Mouse (Mus musculus): ENCODE results near the gene Gm12569.
A peak's percentile ranks its signal among the peaks of the same experiment; 100 is the strongest.

Gm12569 gene

GRCm38 (mm10) chr11:51220308-51220707 lies at the start of gene Gm12569:
Gm12569 (plus strand) TSS chr11:51220473.
- DNase-seq (ENCODE audit: low read depth, low spot score) = no peak

GRCm38 (mm10) chr11:51202726-51203125 lies 17.5 kb upstream of the Gm12569 start:
- DNase-seq (ENCODE audit: low read depth, low spot score) = no peak

DNA sequence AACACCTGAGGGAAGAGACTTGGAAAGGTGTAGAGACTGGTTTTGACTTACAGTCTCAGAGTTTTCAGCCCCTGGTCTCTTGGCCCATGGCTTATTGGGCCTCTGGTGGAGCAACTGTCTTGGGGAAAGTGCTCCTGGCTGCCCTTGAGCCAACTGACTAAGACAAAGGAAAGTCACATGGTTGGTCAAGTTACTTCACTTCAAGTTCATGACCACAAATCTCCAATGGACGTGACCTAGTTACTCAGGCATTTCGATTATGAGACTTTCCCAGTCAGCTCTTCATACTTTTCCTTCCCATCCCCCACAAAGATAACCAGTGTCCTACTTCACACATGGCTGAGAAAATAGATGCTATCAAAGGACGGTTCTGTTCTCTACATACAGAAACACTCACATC lies 12.5 kb upstream of the Gm12569 start:
- no peak for DNase-seq (ENCODE audit: low read depth, low spot score)

DNA sequence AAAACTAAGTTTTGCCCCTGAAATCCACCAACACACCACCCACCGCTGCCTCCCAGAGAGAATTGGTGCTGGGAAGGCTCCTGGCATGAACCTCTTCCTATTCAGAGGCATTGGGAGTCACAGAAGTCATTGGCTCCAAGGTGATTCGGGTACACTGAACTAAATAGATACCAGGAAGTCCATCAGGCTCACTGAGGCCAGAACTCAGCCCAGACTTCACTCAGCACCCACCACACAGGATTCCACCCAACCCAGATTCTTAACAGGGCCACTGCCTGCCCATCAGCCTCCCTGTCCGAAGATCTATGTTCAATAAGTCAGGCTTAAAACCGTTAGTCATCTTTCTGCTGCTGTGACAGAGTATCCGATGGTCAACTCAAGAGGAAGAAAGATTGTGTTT lies 8.8 kb upstream of the Gm12569 start:
- DNase-seq (ENCODE audit: low read depth, low spot score) = no peak

GRCm38 (mm10) chr11:51214021-51214420 lies 6.3 kb upstream of the Gm12569 start:
- DNase-seq (ENCODE audit: low read depth, low spot score) = no peak

DNA sequence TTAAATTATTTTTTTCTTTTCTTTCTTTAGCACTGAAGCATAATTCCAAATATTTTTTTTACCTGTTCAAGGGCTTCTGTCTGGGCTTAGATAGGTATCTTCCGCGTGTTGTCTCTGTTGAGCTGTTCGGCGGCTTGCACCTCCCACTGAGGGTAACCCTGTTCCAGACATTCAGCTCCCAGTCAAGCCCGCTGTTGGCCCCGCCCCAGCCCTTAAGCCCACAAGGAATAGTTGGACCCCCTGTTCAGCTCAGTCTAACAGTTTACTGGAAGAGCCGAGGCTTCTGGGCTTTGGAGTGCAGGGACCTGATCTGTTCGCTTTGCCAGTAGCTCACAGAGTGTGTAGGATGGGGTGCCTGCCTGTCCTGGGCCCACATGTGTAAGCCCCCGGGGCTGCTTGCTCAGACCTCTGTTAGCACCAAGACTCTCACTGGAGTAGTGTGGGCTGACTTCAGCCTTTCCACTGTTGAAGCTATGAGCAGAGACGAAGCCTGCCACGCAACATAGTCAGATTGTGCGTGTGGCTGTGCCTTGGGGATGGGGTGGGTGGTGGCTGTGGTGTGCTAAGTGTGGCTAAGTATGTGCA lies 785 bp upstream of the Gm12569 start:
- no peak for DNase-seq (ENCODE audit: low read depth, low spot score)

DNA sequence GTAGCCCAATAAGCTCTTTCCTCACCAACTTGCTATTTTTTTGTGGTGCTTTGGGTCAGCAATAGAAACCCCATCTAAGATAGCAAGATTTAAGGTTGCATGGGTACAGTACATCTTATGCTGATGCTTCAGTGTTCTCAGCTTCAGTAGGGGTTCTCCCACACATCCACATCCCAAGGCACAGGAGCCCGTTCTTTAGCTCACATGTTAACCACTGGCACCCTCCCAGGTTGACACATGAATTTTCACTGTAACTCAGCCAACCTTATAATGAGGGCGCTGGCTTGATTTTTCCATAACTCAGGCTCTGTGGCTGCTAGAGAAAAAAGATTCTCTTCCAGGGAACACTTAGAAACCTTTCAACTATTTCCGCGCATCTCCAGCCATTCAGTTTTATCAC lies 6.8 kb downstream of the Gm12569 start:
- DNase-seq (ENCODE audit: low read depth, low spot score) = peak; percentile 71

- no peak for DNase-seq (ENCODE audit: low read depth, low spot score)
Measured at GRCm38 (mm10) chr11:51234626-51235025, 14.4 kb downstream of the Gm12569 start.

DNA sequence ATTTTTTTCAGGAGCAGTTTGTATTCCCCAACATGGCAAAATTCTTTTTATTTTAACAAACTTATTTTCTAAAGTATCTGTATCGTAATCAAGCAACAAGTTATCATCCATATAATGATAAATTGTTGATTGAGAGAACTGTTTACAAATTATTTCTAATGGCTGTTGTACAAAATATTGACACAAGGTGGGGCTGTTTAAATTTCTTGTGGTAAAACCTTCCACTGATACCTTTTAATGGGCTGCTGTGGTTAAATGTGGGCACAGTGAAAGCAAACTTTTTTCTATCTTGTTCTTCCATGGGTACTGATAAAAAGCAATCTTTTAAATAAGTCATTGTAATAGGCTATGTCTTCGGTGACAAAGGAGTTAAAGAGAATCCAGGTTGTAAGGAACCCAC lies 22.6 kb downstream of the Gm12569 start:
- DNase-seq (ENCODE audit: low read depth, low spot score) = no peak

- no peak for DNase-seq (ENCODE audit: low read depth, low spot score)
Measured at GRCm38 (mm10) chr11:51257006-51257405, 36.7 kb downstream of the Gm12569 start.

GRCm38 (mm10) chr11:51261680-51262219 lies 41.5 kb downstream of the Gm12569 start, which contains the start of gene Clk4:
Clk4 (plus strand) TSS chr11:51261730.
- no peak for DNase-seq (ENCODE audit: low read depth, low spot score)

DNA sequence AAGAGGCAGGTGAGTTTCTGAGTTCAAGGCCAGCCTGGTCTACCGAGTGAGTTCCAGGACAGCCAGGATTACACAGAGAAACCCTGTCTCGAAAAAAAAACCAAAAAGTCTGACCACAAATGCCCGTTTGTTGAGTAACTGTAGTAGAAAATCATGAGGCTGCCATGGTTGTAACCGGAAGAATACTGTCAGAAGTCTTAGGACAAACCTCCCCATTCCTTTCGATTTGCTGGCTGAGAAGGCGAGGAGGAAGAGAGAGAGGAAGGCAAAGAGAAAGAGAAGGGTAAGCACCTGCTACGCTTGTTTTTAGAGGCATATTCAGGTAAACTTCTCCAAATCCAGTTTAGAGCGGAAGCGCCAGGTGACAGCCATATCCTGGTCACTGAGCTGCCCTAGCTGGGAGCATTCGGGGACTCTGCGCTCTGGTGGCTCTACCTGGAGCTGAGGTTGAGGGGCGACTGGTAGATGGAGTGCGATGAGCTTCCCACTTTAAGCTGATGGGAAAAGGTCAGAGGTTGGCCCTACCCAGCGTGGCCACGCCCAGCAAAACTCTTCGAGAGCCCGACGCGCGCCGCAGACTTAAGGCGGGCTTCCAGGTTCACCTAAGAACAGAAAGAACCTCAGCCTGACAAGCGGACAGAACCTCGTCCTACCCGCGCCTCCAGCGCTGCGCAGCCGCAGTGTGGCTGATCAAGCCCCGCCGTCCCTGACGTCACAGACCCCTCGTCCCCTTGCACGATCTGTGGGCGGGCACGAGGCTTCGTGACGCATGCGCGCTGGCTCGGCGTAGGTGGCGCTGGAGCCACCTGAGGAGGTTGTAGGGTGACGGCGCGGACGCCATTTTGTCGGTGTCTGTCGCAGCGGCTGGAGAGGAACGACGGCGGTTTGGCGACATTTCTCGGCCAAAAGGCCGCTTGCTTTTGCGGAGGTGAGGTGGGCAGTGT lies 42.3 kb downstream of the Gm12569 start, which contains the start of gene BC049762:
BC049762 (minus strand) TSS at position 705 of the 944 bp plus-strand sequence.
- DNase-seq (ENCODE audit: low read depth, low spot score) = peak; percentile 99

GRCm38 (mm10) chr11:51263286-51263831 lies 43.1 kb downstream of the Gm12569 start:
- DNase-seq (ENCODE audit: low read depth, low spot score) = peak; percentile 55

DNA sequence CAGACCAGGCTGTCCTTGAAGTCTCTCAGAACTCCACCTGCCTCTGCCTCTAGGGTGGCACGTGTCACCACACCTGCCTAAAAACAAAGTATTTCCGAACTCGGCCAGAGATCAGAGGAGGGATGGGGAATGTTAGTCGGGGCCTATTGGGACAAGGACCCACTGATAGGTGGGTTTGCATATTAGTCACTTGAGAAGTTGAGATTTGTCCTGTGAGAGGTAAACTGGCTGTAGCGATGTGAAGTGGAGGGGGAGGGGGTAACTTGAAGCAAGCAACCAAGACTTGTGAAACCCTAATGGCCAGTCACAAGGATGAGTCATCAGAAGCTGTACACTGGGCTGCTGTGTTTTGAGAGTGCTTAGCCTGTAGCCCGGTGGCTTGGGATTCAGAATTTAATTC lies 44.1 kb downstream of the Gm12569 start:
- peak; percentile 65 for DNase-seq (ENCODE audit: low read depth, low spot score)

DNA sequence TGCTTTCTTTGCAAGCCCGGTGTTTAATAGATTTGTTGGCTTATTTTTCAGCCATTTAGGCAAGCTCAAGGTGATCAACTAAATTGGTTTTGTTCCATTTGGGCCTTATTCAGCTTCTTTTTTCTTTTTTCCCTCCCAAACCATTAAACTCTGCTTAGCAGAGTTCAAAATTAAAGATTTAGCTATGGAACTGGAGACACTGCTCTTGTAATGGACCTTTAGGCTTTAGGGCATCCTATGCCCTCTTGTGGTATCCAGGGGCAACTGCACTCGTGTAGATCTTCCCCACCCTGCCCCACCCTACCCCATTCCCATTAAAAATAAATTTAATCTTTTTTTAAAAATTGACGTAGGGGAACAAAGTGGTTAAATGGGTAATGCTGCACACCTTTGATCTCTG lies 45.1 kb downstream of the Gm12569 start:
- peak; percentile 70 for DNase-seq (ENCODE audit: low read depth, low spot score)

DNA sequence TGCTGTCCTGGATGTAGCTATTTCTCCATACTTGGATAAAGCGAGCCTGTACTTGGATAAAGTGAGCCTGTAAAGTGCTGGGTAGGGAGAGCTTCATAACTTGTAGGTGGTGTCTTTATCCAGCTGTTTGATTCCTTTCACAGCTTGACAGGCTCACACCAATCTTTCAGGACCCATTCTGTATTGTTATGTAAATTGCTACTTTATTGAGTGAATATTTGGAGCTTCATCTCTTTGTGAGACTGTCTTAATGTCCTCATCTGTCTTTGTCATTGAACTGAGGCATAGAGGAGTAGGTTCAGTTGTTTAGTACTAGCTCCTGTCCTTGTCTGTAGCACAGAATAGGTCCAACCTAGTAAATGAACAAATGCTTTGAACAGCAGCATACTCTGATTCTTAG lies 54.1 kb downstream of the Gm12569 start:
- DNase-seq (ENCODE audit: low read depth, low spot score) = no peak
